Mouse (Mus musculus) thymus, adult 2 months (tissue): ENCODE results near the gene Ccdc6.

Source experiments
- CTCF ChIP-seq: fragments of 200-500 bp; IDR thresholded peaks from 2 replicates; pipeline ENCODE4 v1.5.1; 2012; ENCODE audit warnings: mild to moderate bottlenecking, control low read depth, low read length, moderate library complexity, borderline replicate concordance; ENCODE audit not compliant: control insufficient read depth, poor library complexity, insufficient read depth; ENCODE audit errors: extremely low read depth
- POLR2A ChIP-seq: fragments of 200-500 bp; IDR thresholded peaks from 2 replicates; pipeline ENCODE4 v1.6.1; 2012; ENCODE audit warnings: mild to moderate bottlenecking, low read length, control low read depth, moderate library complexity; ENCODE audit not compliant: control insufficient read depth, poor library complexity, insufficient read depth; ENCODE audit errors: extremely low read depth

- TF ChIP-seq CTCF (peak; percentile 69; the same call in 1 of the 2 replicates), POLR2A (no peak)
Observed at GRCm38 (mm10) chr10:70173314-70173713, 76.4 kb downstream of the Ccdc6 start.
